ENCODE assay signal across 12 mouse cellular contexts in the genomic region with DNA sequence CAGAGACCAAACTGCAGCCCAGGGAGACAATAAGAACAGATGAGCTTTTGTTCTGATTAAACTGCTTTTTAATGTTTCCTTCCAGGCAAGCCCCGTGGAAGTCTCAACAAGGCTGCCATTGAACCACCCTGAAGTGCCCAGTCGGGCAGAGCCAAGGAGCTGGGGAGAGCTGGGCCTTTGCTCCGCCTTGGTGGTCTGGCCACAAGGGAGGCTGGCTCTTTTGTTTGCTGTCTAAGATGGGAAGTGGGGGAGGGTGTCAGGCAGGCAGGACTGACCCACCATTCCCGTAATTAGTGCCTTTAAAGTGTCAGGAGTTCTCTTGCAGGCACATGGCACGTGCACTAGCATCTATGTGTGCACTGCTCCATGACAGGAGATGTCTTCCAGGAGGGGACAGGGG. TPM values are rescaled to one million over a fixed set of nuclear protein-coding genes. Genes with fewer than 3 reads are reported as not detected.
A peak's percentile ranks its signal among the peaks of the same experiment; 100 is the strongest.
DNase-seq lines count a peak whose midpoint lies in the region; ATAC-seq and TF ChIP-seq lines count a peak whose summit lies in the region.
"Had no signal": no experiment of that assay in that cellular context is flagged by ENCODE, and none has a peak within 500 bp of the region (broad histone marks: within the 10 kb centered on the region; RNA-seq: fewer than 3 reads in every experiment).

No protein-coding gene starts in this region.

- H3K36me3 ChIP-seq in hindbrain, embryonic 15.5 days, result no peaks in the 10 kb centered on the region
- H3K36me3 ChIP-seq in neural tube, embryonic 12.5 days, result no peaks in the 10 kb centered on the region
- no peaks in the 10 kb centered on the region for H3K36me3 ChIP-seq in liver, embryonic 11.5 days (ENCODE audit: control insufficient read depth, insufficient read depth, low read length)
- H3K36me3 ChIP-seq: heart, embryonic 15.5 days; limb, embryonic 13.5 days had no signal

- H3K27ac ChIP-seq in layer of hippocampus, adult 2 months, result no peak overlapping the region
- H3K27ac ChIP-seq in hindbrain, embryonic 15.5 days (replicated peaks), result 0 out of 2 replicates have a peak overlapping the region, but pooled peaks have one; percentile 21
- H3K27ac ChIP-seq in neural tube, embryonic 12.5 days, result no peak overlapping the region
- H3K27ac ChIP-seq in liver, embryonic 11.5 days (ENCODE audit: low read depth, low read length), result no peak overlapping the region
- H3K27ac ChIP-seq: heart, embryonic 15.5 days had no signal

- no peak overlapping the region for H3K4me3 ChIP-seq in layer of hippocampus, adult 2 months
- no peak overlapping the region for H3K4me3 ChIP-seq in hindbrain, embryonic 15.5 days
- H3K4me3 ChIP-seq in neural tube, embryonic 12.5 days, result no peak overlapping the region
- no peak overlapping the region for H3K4me3 ChIP-seq in liver, embryonic 11.5 days (ENCODE audit: low read depth, low read length)
- H3K4me3 ChIP-seq: heart, embryonic 15.5 days; limb, embryonic 13.5 days had no signal

- no peak overlapping the region for H3K4me2 ChIP-seq in hindbrain, embryonic 15.5 days
- no peak overlapping the region for H3K4me2 ChIP-seq in neural tube, embryonic 12.5 days (replicated peaks)
- no peak overlapping the region for H3K4me2 ChIP-seq in liver, embryonic 11.5 days
- H3K4me2 ChIP-seq: heart, embryonic 15.5 days; limb, embryonic 13.5 days had no signal

- WGBS in hindbrain, embryonic 15.5 days, result 9% methylated on average over 5 of the region's 5 CpGs
- WGBS in neural tube, embryonic 12.5 days, result 8% methylated on average over 5 of the region's 5 CpGs
- WGBS in liver, embryonic 11.5 days, result 24% methylated on average over 5 of the region's 5 CpGs

- H3K9me3 ChIP-seq in hindbrain, embryonic 15.5 days, result no peaks in the 10 kb centered on the region
- H3K9me3 ChIP-seq in neural tube, embryonic 12.5 days, result peaks cover 16% of the 10 kb centered on the region
- H3K9me3 ChIP-seq in liver, embryonic 11.5 days (ENCODE audit: control insufficient read depth, low read length), result peaks cover 2% of the 10 kb centered on the region; the same call in 1 of the 2 replicates

- no peak for TF ChIP-seq CTCF in layer of hippocampus, adult 2 months (conservative IDR thresholded peaks at IDR 0.05)

- peak; percentile 62 for DNase-seq in embryo, embryonic 10 days (ENCODE audit: low spot score)
- DNase-seq in embryo, embryonic 9.5 days (ENCODE audit: extremely low spot score), result no peak
- peak; percentile 26 for DNase-seq in layer of hippocampus, adult 9-11 months
- no peak for DNase-seq in layer of hippocampus, adult 2 months (ENCODE audit: low spot score in 2 of 2)
- DNase-seq in liver, embryonic 11.5 days (ENCODE audit: low spot score), result no peak
- no peak for DNase-seq in yolk sac, embryonic 10.5 days (ENCODE audit: low spot score)

- H3K4me1 ChIP-seq in hindbrain, embryonic 15.5 days (replicated peaks), result 0 out of 2 replicates have a peak, but pooled peaks cover 6% of the 10 kb centered on the region
- H3K4me1 ChIP-seq in neural tube, embryonic 12.5 days, result peaks cover 8% of the 10 kb centered on the region
- H3K4me1 ChIP-seq in liver, embryonic 11.5 days (replicated peaks; ENCODE audit: control insufficient read depth, insufficient read depth, low read length), result 0 out of 2 replicates have a peak, but pooled peaks cover 2% of the 10 kb centered on the region
- H3K4me1 ChIP-seq: heart, embryonic 15.5 days had no signal

- peak; percentile 76; the same call in 1 of the 2 replicates for ATAC-seq in hindbrain, embryonic 15.5 days (ENCODE audit: low FRiP score, low read depth)
- peak; percentile 50; the same call in 1 of the 2 replicates for ATAC-seq in neural tube, embryonic 12.5 days (ENCODE audit: low FRiP score, low read depth)
- ATAC-seq in liver, embryonic 11.5 days (replicated peaks; ENCODE audit: low FRiP score), result no peak
- ATAC-seq: activated CD4-positive, CD25-positive, alpha-beta regulatory T cell, adult 4 months had no signal

- no peaks in the 10 kb centered on the region for H3K27me3 ChIP-seq in hindbrain, embryonic 15.5 days
- H3K27me3 ChIP-seq in neural tube, embryonic 12.5 days (replicated peaks), result no peaks in the 10 kb centered on the region
- 0 out of 2 replicates have a peak, but pooled peaks cover 5% of the 10 kb centered on the region for H3K27me3 ChIP-seq in liver, embryonic 11.5 days (replicated peaks; ENCODE audit: control insufficient read depth, insufficient read depth, low read length)
- H3K27me3 ChIP-seq: heart, embryonic 15.5 days; limb, embryonic 13.5 days had no signal

- no peak overlapping the region for H3K9ac ChIP-seq in hindbrain, embryonic 15.5 days
- H3K9ac ChIP-seq in neural tube, embryonic 12.5 days, result no peak overlapping the region
- H3K9ac ChIP-seq in liver, embryonic 11.5 days (ENCODE audit: low read depth, low read length), result no peak overlapping the region
- H3K9ac ChIP-seq: heart, embryonic 15.5 days; limb, embryonic 13.5 days had no signal

RNA-seq across cellular contexts. Expression of a gene that starts 18.5 kb away (rescaled TPM):
- total RNA-seq in layer of hippocampus, adult 2 months (2021), result 1 to 10 TPM; 4.2 to 5.7 TPM
- polyA plus RNA-seq in hindbrain, embryonic 15.5 days (2015; fragmentation: Nextera tagmentation; extraction: Ambion mirVana), result 16.6 and 17.7 TPM in 2 replicates
- 14.8 and 16.3 TPM in 2 replicates for polyA plus RNA-seq in neural tube, embryonic 12.5 days (2016; fragmentation: Nextera tagmentation; extraction: Ambion mirVana)
- 7.9 and 9.1 TPM in 2 replicates for polyA plus RNA-seq in liver, embryonic 11.5 days (2014; fragmentation: Nextera tagmentation; extraction: Ambion mirVana)
- total RNA-seq: common myeloid progenitor, adult 5-6 weeks had no signal

RNA-seq across cellular contexts. Expression of a gene that starts 18.9 kb away (rescaled TPM):
- total RNA-seq in layer of hippocampus, adult 2 months (2021), result under 1 TPM in 1 of 2 experiments, not detected in 1; 0.29 TPM
- 0.96 and 1.4 TPM in 2 replicates for polyA plus RNA-seq in hindbrain, embryonic 15.5 days (2015; fragmentation: Nextera tagmentation; extraction: Ambion mirVana)
- 0.22 and 0.27 TPM in 2 replicates for polyA plus RNA-seq in neural tube, embryonic 12.5 days (2016; fragmentation: Nextera tagmentation; extraction: Ambion mirVana)
- polyA plus RNA-seq in liver, embryonic 11.5 days (2014; fragmentation: Nextera tagmentation; extraction: Ambion mirVana), result 0.13 TPM in 1 of 2 replicates, not detected in the other
- polyA plus RNA-seq: heart, embryonic 15.5 days had no signal

RNA-seq across cellular contexts. Expression of a gene that starts 41.3 kb away (rescaled TPM):
- total RNA-seq in layer of hippocampus, adult 2 months (2021), result 10 to 100 TPM; 76.7 to 90.6 TPM
- polyA plus RNA-seq in hindbrain, embryonic 15.5 days (2015; fragmentation: Nextera tagmentation; extraction: Ambion mirVana), result 111 and 112 TPM in 2 replicates
- polyA plus RNA-seq in neural tube, embryonic 12.5 days (2016; fragmentation: Nextera tagmentation; extraction: Ambion mirVana), result 120 and 123 TPM in 2 replicates
- polyA plus RNA-seq in liver, embryonic 11.5 days (2014; fragmentation: Nextera tagmentation; extraction: Ambion mirVana), result 172 and 181 TPM in 2 replicates

Comparison
In these comparisons a context has a peak if more than half of its experiments do, and no peak if none do; other contexts are left out.
1. DNase-seq: peak in embryo, embryonic 10 days (single experiment) and layer of hippocampus, adult 9-11 months (single experiment); none in embryo, embryonic 9.5 days (single experiment), layer of hippocampus, adult 2 months (0 of 2), liver, embryonic 11.5 days (single experiment) and yolk sac, embryonic 10.5 days (single experiment).